Mouse (Mus musculus) hindbrain, embryonic 14.5 days (tissue): ENCODE results near the gene Hsd3b4. TPM values are rescaled to one million over a fixed set of nuclear protein-coding genes. Genes with fewer than 3 reads are reported as not detected.

Experiments used
- polyA plus RNA-seq: library from polyadenylated mRNA; unstranded; fragments of >200 nt; fragmentation: Nextera tagmentation; extraction: Ambion mirVana; gene quantifications from 2 replicates; pipeline ENCODE4 v1.2.1, GENCODE M21; 2014

The Hsd3b4 gene
- polyA plus RNA-seq, 1 experiment from 2014 or later, result not detected

Other genes starting within 250 kb of the Hsd3b4 start
- 24.6 and 26.8 TPM in 2 replicates for gene Hmgcs2, start 230.1 kb downstream of the Hsd3b4 start, polyA plus RNA-seq
- gene Phgdh, start 170.5 kb downstream of the Hsd3b4 start, polyA plus RNA-seq, result 160 and 173 TPM in 2 replicates
- 20.6 and 21.5 TPM in 2 replicates for gene Zfp697, start 128.1 kb downstream of the Hsd3b4 start, polyA plus RNA-seq
- gene Gm4450, start 53.4 kb downstream of the Hsd3b4 start, polyA plus RNA-seq, result 0.12 TPM in 2 replicates
- gene Gm10681, start 78.3 kb upstream of the Hsd3b4 start, polyA plus RNA-seq, result 0.23 TPM in 1 of 2 replicates, not detected in the other
- not detected in 2 replicates for gene Hsd3b5, start 119.7 kb upstream of the Hsd3b4 start, polyA plus RNA-seq
- gene Hsd3b2, start 214.0 kb upstream of the Hsd3b4 start, polyA plus RNA-seq, result 0.07 TPM in 1 of 2 replicates, not detected in the other